Mouse (Mus musculus): ENCODE results near the gene Dhps. TPM values are rescaled to one million over a fixed set of nuclear protein-coding genes. Genes with fewer than 3 reads are reported as not detected.
"Not testable (repeated sequence)": the region's sequence is repeated elsewhere in the genome, so short reads cannot be mapped to it uniquely, and the experiment has no call there.

The Dhps gene
- polyA plus RNA-seq, 1 experiment from 2014 or later, result 70.2 TPM

DNA sequence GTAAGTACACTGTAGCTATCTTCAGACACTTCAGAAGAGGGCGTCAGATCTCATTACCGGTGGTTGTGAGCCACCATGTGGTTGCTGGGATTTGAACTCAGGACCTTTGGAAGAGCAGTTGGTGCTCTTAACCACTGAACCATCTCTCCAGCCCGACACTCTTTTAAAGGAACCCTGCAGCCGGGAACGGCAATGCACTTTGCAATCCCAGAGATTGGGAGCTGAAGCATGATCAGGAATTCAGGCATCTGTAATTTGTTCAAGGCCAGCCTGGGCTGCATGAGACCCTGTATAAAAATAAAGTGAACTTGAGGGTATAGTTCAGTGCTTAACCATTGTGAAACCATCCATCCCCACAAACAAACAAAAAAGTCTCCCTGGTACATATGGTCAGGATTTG lies 48.7 kb downstream of the Dhps start:
- H3K27ac ChIP-seq; H3K36me3 ChIP-seq; H3K4me3 ChIP-seq; H3K4me1 ChIP-seq; H3K9me3 ChIP-seq (replicated peaks); H3K27me3 ChIP-seq (ENCODE audit: low read depth, poor library complexity, severe bottlenecking); DNase-seq (ENCODE audit: low spot score): not testable (repeated sequence)
- WGBS, result 77% methylated on average over 5 of the region's 5 CpGs

DNA sequence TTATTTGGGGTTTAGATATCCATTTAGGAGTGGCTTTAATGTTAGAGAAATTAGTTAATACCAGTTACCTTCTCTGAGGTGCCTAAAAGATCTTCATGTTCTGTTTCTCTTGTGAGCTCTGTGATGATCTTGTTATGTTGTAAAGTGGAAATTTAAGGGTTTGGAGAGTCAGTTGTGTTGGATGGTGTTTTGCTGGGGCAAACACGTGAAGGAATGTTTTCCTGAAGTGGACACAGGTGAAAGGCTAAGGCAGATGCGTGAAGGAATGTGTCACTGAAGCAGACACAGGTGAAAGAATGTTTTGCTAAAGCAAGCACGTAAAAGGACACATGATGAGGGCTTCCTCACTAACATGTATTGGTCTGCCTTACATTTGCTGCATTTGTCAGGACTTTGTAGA lies 51.4 kb downstream of the Dhps start, which contains the start of gene Zfp791:
Gene Zfp791, minus strand, starts transcription at position 101 of the 400 bp plus-strand sequence.
- Histone ChIP-seq H3K4me3 (no peak within 1 kb of the TSS), H3K27ac (no peak within 1 kb of the TSS), H3K36me3 (no peaks in the 10 kb centered on the region), H3K4me1 (peaks cover 3% of the 10 kb centered on the region), H3K27me3 (ENCODE audit: low read depth, poor library complexity, severe bottlenecking) (no peaks in the 10 kb centered on the region), H3K9me3 (replicated peaks) (no peaks in the 10 kb centered on the region)
- DNase-seq (ENCODE audit: low spot score), result no peak
- WGBS, result 86% methylated on average over 3 of the region's 3 CpGs

DNA sequence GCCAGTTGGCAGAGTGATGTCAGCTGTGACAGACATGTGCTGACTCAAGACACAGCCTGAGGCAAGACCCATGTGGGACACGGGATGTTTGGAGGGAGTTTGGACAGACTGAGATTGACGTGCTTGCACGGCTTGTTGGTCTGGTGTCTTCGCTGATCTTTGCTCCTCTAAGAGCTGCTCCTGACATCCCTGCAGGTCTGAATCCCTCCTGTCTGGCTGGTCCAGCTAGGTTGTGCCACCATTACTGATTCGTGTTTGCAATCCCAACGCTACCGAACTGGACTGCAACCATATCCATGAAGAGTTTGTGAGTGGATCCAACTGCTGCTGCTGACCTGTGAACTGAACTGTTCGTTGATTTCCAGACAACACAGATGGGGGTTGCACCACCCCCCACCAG lies 52.1 kb downstream of the Dhps start:
- no peaks in the 10 kb centered on the region for H3K27me3 ChIP-seq (ENCODE audit: low read depth, poor library complexity, severe bottlenecking)
- H3K4me3 ChIP-seq, result no peak overlapping the region
- H3K9me3 ChIP-seq (replicated peaks), result no peaks in the 10 kb centered on the region
- H3K4me1 ChIP-seq, result peaks cover 3% of the 10 kb centered on the region
- no peaks in the 10 kb centered on the region for H3K36me3 ChIP-seq
- 89% methylated on average over 8 of the region's 8 CpGs for WGBS
- no peak for DNase-seq (ENCODE audit: low spot score)
- H3K27ac ChIP-seq, result no peak overlapping the region

Small RNAs within 50 kb of the gene (microRNA-seq; reads per million reads assigned to microRNA genes)
- 17.9 reads per million, percentile 27 among the genes with 10 or more reads in this experiment for gene Gm23388
- not detected for gene Mir7070

Other genes starting within 250 kb of the Dhps start
- 1.9 and 2.7 TPM in 2 replicates for gene Dand5, start 248.9 kb upstream of the Dhps start, polyA plus RNA-seq (2016; fragmentation: Nextera tagmentation; extraction: Ambion mirVana)
- 51.7 and 54.4 TPM in 2 replicates for gene Gadd45gip1, start 240.2 kb upstream of the Dhps start, polyA plus RNA-seq (2016; fragmentation: Nextera tagmentation; extraction: Ambion mirVana)
- 119 and 122 TPM in 2 replicates for gene Rad23a, start 231.1 kb upstream of the Dhps start, polyA plus RNA-seq (2016; fragmentation: Nextera tagmentation; extraction: Ambion mirVana)
- 820 and 843 TPM in 2 replicates for gene Calr, start 224.8 kb upstream of the Dhps start, polyA plus RNA-seq (2016; fragmentation: Nextera tagmentation; extraction: Ambion mirVana)
- 149 and 156 TPM in 2 replicates for gene Farsa, start 214.8 kb upstream of the Dhps start, polyA plus RNA-seq (2016; fragmentation: Nextera tagmentation; extraction: Ambion mirVana)
- gene Syce2, start 199.6 kb upstream of the Dhps start, polyA plus RNA-seq (2016; fragmentation: Nextera tagmentation; extraction: Ambion mirVana), result 92.8 and 99.5 TPM in 2 replicates
- 44.5 and 54.2 TPM in 2 replicates for gene Gcdh, start 177.8 kb upstream of the Dhps start, polyA plus RNA-seq (2016; fragmentation: Nextera tagmentation; extraction: Ambion mirVana)
- 14.0 and 18.7 TPM in 2 replicates for gene Klf1, start 169.8 kb upstream of the Dhps start, polyA plus RNA-seq (2016; fragmentation: Nextera tagmentation; extraction: Ambion mirVana)
- 6.4 and 8.2 TPM in 2 replicates for gene Dnase2a, start 163.2 kb upstream of the Dhps start, polyA plus RNA-seq (2016; fragmentation: Nextera tagmentation; extraction: Ambion mirVana)
- 0.09 and 0.16 TPM in 2 replicates for gene Mast1, start 134.4 kb upstream of the Dhps start, polyA plus RNA-seq (2016; fragmentation: Nextera tagmentation; extraction: Ambion mirVana)
- 0.44 and 0.58 TPM in 2 replicates for gene Rtbdn, start 124.8 kb upstream of the Dhps start, polyA plus RNA-seq (2016; fragmentation: Nextera tagmentation; extraction: Ambion mirVana)
- gene Gm49661, start 102.3 kb upstream of the Dhps start, polyA plus RNA-seq (2016; fragmentation: Nextera tagmentation; extraction: Ambion mirVana), result not detected in 2 replicates
- gene Prdx2, start 102.2 kb upstream of the Dhps start, polyA plus RNA-seq (2016; fragmentation: Nextera tagmentation; extraction: Ambion mirVana), result 1,175 and 1,260 TPM in 2 replicates
- 156 and 168 TPM in 2 replicates for gene Rnaseh2a, start 102.0 kb upstream of the Dhps start, polyA plus RNA-seq (2016; fragmentation: Nextera tagmentation; extraction: Ambion mirVana)
- gene Junb, start 93.0 kb upstream of the Dhps start, polyA plus RNA-seq (2016; fragmentation: Nextera tagmentation; extraction: Ambion mirVana), result 9.9 and 14.4 TPM in 2 replicates
- gene Hook2, start 81.2 kb upstream of the Dhps start, polyA plus RNA-seq (2016; fragmentation: Nextera tagmentation; extraction: Ambion mirVana), result 16.0 and 19.1 TPM in 2 replicates
- gene Best2, start 57.2 kb upstream of the Dhps start, polyA plus RNA-seq (2016; fragmentation: Nextera tagmentation; extraction: Ambion mirVana), result not detected in 2 replicates
- 161 and 163 TPM in 2 replicates for gene Asna1, start 46.5 kb upstream of the Dhps start, polyA plus RNA-seq (2016; fragmentation: Nextera tagmentation; extraction: Ambion mirVana)
- gene Trir, start 44.9 kb upstream of the Dhps start, polyA plus RNA-seq (2016; fragmentation: Nextera tagmentation; extraction: Ambion mirVana), result 138 and 157 TPM in 2 replicates
- 28.1 and 28.4 TPM in 2 replicates for gene Tnpo2, start 34.8 kb upstream of the Dhps start, polyA plus RNA-seq (2016; fragmentation: Nextera tagmentation; extraction: Ambion mirVana)
- gene Fbxw9, start 11.7 kb upstream of the Dhps start, polyA plus RNA-seq (2016; fragmentation: Nextera tagmentation; extraction: Ambion mirVana), result 19.9 and 23.1 TPM in 2 replicates
- 0.79 TPM in 1 of 2 replicates, not detected in the other for gene Gm5741, start 3.8 kb upstream of the Dhps start, polyA plus RNA-seq (2016; fragmentation: Nextera tagmentation; extraction: Ambion mirVana)
- gene Wdr83os, start 9.0 kb downstream of the Dhps start, polyA plus RNA-seq (2016; fragmentation: Nextera tagmentation; extraction: Ambion mirVana), result 109 and 116 TPM in 2 replicates
- gene Wdr83, start 9.5 kb downstream of the Dhps start, polyA plus RNA-seq (2016; fragmentation: Nextera tagmentation; extraction: Ambion mirVana), result 62.5 and 66.4 TPM in 2 replicates
- gene Man2b1, start 11.5 kb downstream of the Dhps start, polyA plus RNA-seq (2016; fragmentation: Nextera tagmentation; extraction: Ambion mirVana), result 22.4 and 25.2 TPM in 2 replicates
- gene Zfp791, start 51.3 kb downstream of the Dhps start, polyA plus RNA-seq (2016; fragmentation: Nextera tagmentation; extraction: Ambion mirVana), result 1.1 and 1.9 TPM in 2 replicates
- gene Cks1brt, start 80.2 kb downstream of the Dhps start, polyA plus RNA-seq (2016; fragmentation: Nextera tagmentation; extraction: Ambion mirVana), result not detected in 2 replicates
- gene Olfr371, start 154.2 kb downstream of the Dhps start, polyA plus RNA-seq (2016; fragmentation: Nextera tagmentation; extraction: Ambion mirVana), result not detected in 2 replicates
- gene Orc6, start 227.9 kb downstream of the Dhps start, polyA plus RNA-seq (2016; fragmentation: Nextera tagmentation; extraction: Ambion mirVana), result 156 and 158 TPM in 2 replicates
- gene Vps35, start 228.0 kb downstream of the Dhps start, polyA plus RNA-seq (2016; fragmentation: Nextera tagmentation; extraction: Ambion mirVana), result 128 and 137 TPM in 2 replicates